Mouse (Mus musculus) gastrocnemius, postnatal 36 days (tissue): ENCODE measurements at regions not wholly inside any gene's neighbourhood (a gene's known extent, or its start where the extent isn't known, plus 50 kb on each side); places are given as distances from the start of the nearest gene placed in this dataset.

ENCODE experiments used
- DNase-seq, 2 experiments: peaks; one replicate each; pipeline ENCODE4 v3.0.0; 2022
- intact Hi-C: fragments of 180-260 bp; cut with DNase I; formaldehyde crosslinking; loops from one replicate; pipeline ENCODE4 v1.15.1; 2025

- no peak for DNase-seq
- intact Hi-C loops = no loop called here
Measured at GRCm38 (mm10) chr4:82164058-82164457, 541.5 kb downstream of the Nfib start.

GRCm38 (mm10) chr4:82161818-82162217 lies 543.7 kb downstream of the Nfib start:
- intact Hi-C loops = no loop called here

GRCm38 (mm10) chr4:82161232-82161631 lies 544.3 kb downstream of the Nfib start:
- intact Hi-C loops = no loop called here
- no peak for DNase-seq

More at GRCm38 (mm10) chr4:82161818-82162217, 543.7 kb downstream of the Nfib start:
- no peak for DNase-seq

- no peak for DNase-seq
- intact Hi-C loops = no loop called here
Measured at GRCm38 (mm10) chr4:82160233-82160632, 545.3 kb downstream of the Nfib start.

- intact Hi-C loops = no loop called here
- no peak for DNase-seq
Measured at GRCm38 (mm10) chr4:82155642-82156320, 549.8 kb downstream of the Nfib start.

- DNase-seq = no peak
- intact Hi-C loops = no loop called here
Measured at GRCm38 (mm10) chr4:82154021-82154555, 551.5 kb downstream of the Nfib start.

GRCm38 (mm10) chr4:82153604-82154003 lies 551.9 kb downstream of the Nfib start:
- DNase-seq = no peak
- intact Hi-C loops = no loop called here

GRCm38 (mm10) chr4:82149957-82150356 lies 555.6 kb downstream of the Nfib start:
- intact Hi-C loops = no loop called here

GRCm38 (mm10) chr4:82148129-82149064 lies 557.2 kb downstream of the Nfib start:
- no peak for DNase-seq
- intact Hi-C loops = no loop called here

More at GRCm38 (mm10) chr4:82149957-82150356, 555.6 kb downstream of the Nfib start:
- DNase-seq = no peak

- no peak for DNase-seq
- intact Hi-C loops = no loop called here
Measured at GRCm38 (mm10) chr4:82142391-82142790, 563.2 kb downstream of the Nfib start.

GRCm38 (mm10) chr4:82139806-82140205 lies 565.7 kb downstream of the Nfib start:
- DNase-seq = no peak
- intact Hi-C loops = no loop called here

GRCm38 (mm10) chr4:82139016-82139415 lies 566.5 kb downstream of the Nfib start:
- intact Hi-C loops = no loop called here
- DNase-seq = no peak

GRCm38 (mm10) chr4:82132851-82133250 lies 572.7 kb downstream of the Nfib start:
- intact Hi-C loops = no loop called here
- DNase-seq = peak in 1 of 2 experiments; percentile 26

GRCm38 (mm10) chr4:82132326-82132725 lies 573.2 kb downstream of the Nfib start:
- intact Hi-C loops = no loop called here
- DNase-seq = no peak

- intact Hi-C loops = no loop called here
- no peak for DNase-seq
Measured at GRCm38 (mm10) chr4:82129471-82129870, 576.1 kb downstream of the Nfib start.

GRCm38 (mm10) chr4:82123733-82124132 lies 581.8 kb downstream of the Nfib start:
- intact Hi-C loops = no loop called here
- no peak for DNase-seq

- no peak for DNase-seq
- intact Hi-C loops = no loop called here
Measured at GRCm38 (mm10) chr4:82123101-82123500, 582.4 kb downstream of the Nfib start.

GRCm38 (mm10) chr4:82120796-82121195 lies 584.8 kb downstream of the Nfib start:
- no peak for DNase-seq
- intact Hi-C loops = no loop called here

GRCm38 (mm10) chr4:82120326-82120725 lies 585.2 kb downstream of the Nfib start:
- intact Hi-C loops = no loop called here
- DNase-seq = no peak

GRCm38 (mm10) chr4:82101837-82102236 lies 603.7 kb downstream of the Nfib start:
- DNase-seq = no peak
- intact Hi-C loops = no loop called here

- intact Hi-C loops = no loop called here
- DNase-seq = no peak
Measured at GRCm38 (mm10) chr4:82099970-82100368, 605.6 kb downstream of the Nfib start.
